Mouse (Mus musculus): ENCODE data around the gene Pcyt2.

Gene Pcyt2

GRCm38 (mm10) chr11:120597240-120598235 is 20.2 kb downstream of the Pcyt2 start:
- in situ Hi-C loops (cut with MboI; ENCODE audit: unreplicated experiment in 2 of 2), result no loop called here

DNA sequence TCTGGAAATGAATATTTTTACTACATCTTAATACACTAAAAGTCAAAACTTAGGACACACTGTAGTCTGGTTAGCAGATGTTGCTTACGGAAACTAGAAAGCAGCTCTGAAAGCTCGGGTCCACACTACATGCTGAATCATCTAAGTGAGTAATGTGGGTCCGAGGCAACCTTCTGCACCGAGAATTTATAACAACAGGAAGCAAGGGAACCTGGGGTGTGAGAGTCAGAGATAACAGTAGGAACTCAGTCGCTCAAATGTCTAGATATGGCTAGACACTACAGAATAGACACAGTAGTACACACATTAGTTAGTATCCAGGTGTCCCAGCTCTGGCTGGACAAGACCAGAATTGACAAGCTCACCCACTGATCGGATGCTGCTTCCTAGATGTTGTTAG is 29.2 kb downstream of the Pcyt2 start:
- in situ Hi-C loops (cut with MboI; ENCODE audit: unreplicated experiment in 2 of 2), result no loop called here

DNA sequence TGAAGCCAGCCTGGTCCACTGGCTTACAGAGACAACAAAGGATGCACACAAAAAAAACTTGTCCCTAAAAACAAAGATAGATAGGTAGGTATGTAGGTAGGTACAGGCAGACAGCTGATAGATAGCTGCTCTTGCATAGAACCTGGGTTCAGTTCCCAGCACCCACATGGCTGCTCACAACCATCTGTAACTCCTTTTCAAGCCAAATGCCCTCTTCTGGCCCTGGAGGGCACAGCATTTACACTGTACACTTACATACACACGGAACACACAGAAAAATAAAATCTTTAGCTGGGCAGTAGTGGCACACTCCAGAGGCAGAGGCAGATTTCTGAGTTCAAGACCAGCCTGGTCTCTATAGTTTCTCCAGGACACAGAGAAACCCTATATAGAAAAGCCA is 33.8 kb downstream of the Pcyt2 start:
- in situ Hi-C loops (cut with MboI; ENCODE audit: unreplicated experiment in 2 of 2), result loop anchor here in 1 of 2 experiments (5.0 kb wide), 1 partner anchor 33 kb away; the partner anchor contains the start of gene Pcyt2

- in situ Hi-C loops (cut with MboI; ENCODE audit: unreplicated experiment in 2 of 2), result loop anchor here in 1 of 2 experiments (5.0 kb wide), 1 partner anchor 34 kb away; the partner anchor contains the start of gene Pcyt2
Observed at GRCm38 (mm10) chr11:120582982-120583293, 34.8 kb downstream of the Pcyt2 start.

GRCm38 (mm10) chr11:120582268-120582981 is 35.3 kb downstream of the Pcyt2 start:
- in situ Hi-C loops (cut with MboI; ENCODE audit: unreplicated experiment in 2 of 2), result loop anchor here in 1 of 2 experiments (5.0 kb wide), 1 partner anchor 35 kb away; the partner anchor contains the start of gene Pcyt2

DNA sequence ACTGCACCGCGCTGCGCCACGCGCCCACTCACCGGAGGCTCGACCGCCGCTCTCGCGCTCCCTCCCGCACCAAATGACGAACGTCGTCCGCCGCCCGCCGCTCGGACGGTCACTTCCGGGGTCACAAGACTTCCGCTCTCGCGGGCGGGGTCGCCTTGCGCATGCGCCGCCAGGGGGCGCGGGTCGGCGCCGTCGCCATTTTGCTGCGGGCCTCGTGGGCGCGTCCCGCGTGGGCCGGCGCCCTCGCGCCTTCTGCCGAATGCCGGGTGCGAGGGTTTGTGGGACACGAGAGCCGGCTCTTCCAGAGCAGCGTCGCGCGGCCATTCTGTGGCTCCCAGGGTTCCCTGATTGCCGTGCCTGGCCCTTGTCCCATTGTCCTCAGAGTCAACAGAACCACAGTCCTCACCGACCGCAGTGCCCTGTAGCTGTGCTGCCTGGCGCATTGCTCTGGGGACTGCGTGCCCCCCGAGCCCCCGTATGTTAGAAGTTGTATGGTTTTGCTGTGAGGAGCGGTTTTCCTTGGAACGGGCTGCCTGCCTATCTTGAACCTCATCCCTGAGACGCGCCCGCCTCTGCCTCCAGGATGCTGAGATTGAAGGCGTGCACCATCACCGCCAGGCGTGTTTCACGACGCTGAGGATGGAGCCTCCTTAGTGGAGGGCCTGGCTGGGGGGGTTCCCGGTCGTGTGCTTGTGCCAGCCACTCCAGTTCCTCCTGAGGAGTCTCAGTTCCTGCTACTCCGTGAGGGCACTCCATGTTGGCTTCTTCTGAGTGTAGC is 36.1 kb downstream of the Pcyt2 start, which contains the start of gene Arhgdia:
Gene Arhgdia, minus strand, starts transcription at position 135 of the 778 bp plus-strand sequence.
- in situ Hi-C loops (cut with MboI; ENCODE audit: unreplicated experiment in 2 of 2), result loop anchor here in 1 of 2 experiments (5.0 kb wide), 1 partner anchor 36 kb away; the partner anchor contains the start of gene Pcyt2

DNA sequence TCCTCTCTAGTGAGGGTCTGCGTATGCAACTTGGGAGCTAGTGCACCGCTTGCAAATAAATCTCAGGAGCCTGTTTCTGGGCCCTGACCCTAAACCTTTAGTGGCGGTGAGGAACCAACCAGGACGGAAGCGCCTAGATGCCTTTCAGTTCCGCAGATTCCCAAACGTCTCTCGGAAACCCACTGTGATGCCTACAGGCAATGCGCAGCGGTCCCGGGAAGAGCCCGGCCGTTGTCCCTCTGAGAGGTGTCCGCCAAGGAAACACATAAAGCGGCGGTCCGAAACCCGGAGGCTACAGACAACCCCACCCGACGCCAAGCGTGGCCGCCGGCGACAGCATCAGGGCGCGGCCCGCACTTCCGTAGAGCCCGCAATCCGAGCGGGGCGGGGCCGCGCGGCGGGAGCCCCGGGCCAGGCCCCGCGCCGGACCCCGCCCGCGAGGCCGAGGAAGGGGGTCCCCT is 36.8 kb downstream of the Pcyt2 start:
- in situ Hi-C loops (cut with MboI; ENCODE audit: unreplicated experiment in 2 of 2), result loop anchor here in 1 of 2 experiments (5.0 kb wide), 1 partner anchor 36 kb away; the partner anchor contains the start of gene Pcyt2

DNA sequence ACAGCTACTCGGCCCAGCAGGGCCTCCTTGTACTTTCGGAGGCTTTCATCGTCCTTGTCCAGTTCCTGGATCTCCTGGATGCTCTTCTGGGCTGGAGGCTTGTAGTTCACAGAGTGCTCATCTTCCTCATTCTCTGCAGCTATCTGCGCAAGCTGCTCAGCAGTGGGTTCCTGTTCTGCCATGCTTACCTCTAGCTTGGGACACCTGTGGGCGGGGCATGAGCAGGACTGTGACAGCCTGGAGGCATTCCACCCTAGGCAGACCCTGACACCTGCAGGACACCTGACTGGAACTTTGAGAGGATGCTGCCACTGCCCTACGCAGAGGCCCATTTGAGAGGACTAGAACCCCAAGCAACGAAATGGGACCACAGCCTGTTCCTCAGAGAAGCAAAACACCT is 37.5 kb downstream of the Pcyt2 start:
- in situ Hi-C loops (cut with MboI; ENCODE audit: unreplicated experiment in 2 of 2), result loop anchor here in 1 of 2 experiments (5.0 kb wide), 1 partner anchor 37 kb away; the partner anchor contains the start of gene Pcyt2

DNA sequence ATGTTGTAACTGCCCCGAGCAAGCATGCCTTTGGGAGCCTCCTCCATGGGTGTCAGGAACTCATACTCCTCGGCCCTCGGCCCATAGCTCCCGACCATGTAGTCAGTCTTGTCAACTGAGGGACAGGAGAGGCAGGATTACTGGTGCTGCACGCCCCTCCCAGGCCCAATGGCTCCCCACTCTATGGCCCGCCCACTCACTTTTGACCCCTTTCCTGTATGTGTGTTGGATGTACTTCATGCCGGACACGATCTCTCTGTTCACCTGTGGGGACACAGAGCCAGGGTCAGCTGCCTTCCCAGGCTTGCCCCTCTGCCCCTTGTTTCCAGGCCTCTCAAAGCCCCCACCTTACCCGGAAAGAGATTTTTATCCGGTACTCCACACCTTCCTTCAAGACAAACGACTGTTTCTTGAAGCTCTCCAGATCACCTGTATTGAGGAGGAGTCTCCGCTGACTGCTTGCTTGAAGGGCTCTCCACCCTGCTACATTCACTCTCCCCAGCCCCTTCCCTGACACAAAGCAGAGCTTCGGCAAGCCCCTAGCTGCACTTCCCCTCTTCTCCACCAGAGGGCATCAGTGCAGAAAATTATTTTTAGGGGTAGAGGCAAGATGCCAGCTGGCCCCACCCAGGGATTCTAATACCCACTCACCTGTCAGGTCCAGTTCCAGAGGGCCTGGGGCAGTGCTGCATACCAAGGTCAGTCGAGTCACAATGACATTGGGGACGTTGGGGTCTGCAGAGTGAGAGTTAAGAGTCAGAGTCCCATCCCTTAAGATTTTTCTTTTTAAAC is 38.2 kb downstream of the Pcyt2 start:
- in situ Hi-C loops (cut with MboI; ENCODE audit: unreplicated experiment in 2 of 2), result loop anchor here (5.0 kb wide), 3 partner anchors 38 to 92 kb away; partner anchors contain the start of gene Pcyt2 (in 2 of the 2)

- in situ Hi-C loops (cut with MboI; ENCODE audit: unreplicated experiment in 2 of 2), result loop anchor here in 1 of 2 experiments (5.0 kb wide), 3 partner anchors 39 to 91 kb away; partner anchors contain the start of gene Pcyt2
Observed at GRCm38 (mm10) chr11:120578694-120579243, 39.0 kb downstream of the Pcyt2 start.

DNA sequence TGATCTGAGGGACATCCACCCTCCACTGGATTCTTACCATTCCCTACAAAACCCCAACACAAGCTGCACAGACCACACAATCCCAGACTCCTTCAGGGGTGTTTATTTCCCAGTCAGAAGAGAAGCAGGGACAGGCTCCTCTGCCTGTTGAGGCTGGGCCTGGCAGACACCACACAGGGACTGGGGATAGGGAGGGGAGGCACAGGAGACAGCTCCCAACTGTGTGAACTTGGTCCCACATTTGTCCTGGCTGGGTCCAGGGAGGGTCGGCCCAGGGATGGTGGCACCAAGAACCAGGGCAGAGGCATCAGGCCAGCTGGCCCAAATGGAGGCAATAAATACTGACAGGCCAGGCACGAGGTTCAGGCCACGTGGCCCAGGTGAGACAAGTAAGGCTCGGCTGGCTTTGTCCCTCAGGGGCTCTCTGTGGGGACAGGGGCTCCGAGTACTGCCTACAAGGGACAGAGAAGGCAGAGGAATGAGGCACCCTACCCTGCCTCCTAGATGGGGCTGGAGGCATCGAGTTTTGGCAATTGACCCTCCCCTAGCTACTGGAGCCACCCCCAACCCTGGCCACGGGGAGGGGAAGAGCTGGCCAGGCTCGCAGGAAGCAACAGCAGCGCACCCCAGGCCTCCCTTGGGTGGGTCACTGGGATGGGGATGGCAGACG is 39.6 kb downstream of the Pcyt2 start:
- in situ Hi-C loops (cut with MboI; ENCODE audit: unreplicated experiment in 2 of 2), result loop anchor here in 1 of 2 experiments (5.0 kb wide), 3 partner anchors 39 to 91 kb away; partner anchors contain the start of gene Pcyt2

GRCm38 (mm10) chr11:120577211-120578023 is 40.3 kb downstream of the Pcyt2 start:
- in situ Hi-C loops (cut with MboI; ENCODE audit: unreplicated experiment in 2 of 2), result loop anchor here in 1 of 2 experiments (5.0 kb wide), 3 partner anchors 40 to 90 kb away; partner anchors contain the start of gene Pcyt2

GRCm38 (mm10) chr11:120576365-120576981 is 41.3 kb downstream of the Pcyt2 start:
- in situ Hi-C loops (cut with MboI; ENCODE audit: unreplicated experiment in 2 of 2), result loop anchor here in 1 of 2 experiments (5.0 kb wide), 3 partner anchors 41 to 89 kb away; partner anchors contain the start of gene Pcyt2

- in situ Hi-C loops (cut with MboI; ENCODE audit: unreplicated experiment in 2 of 2), result loop anchor here in 1 of 2 experiments (5.0 kb wide), 3 partner anchors 41 to 89 kb away; partner anchors contain the start of gene Pcyt2
Observed at GRCm38 (mm10) chr11:120575940-120576339, 41.8 kb downstream of the Pcyt2 start.

GRCm38 (mm10) chr11:120575046-120575445 is 42.7 kb downstream of the Pcyt2 start:
- in situ Hi-C loops (cut with MboI; ENCODE audit: unreplicated experiment in 2 of 2), result loop anchor here in 1 of 2 experiments (5.0 kb wide), 3 partner anchors 42 to 88 kb away; partner anchors contain the start of gene Pcyt2

DNA sequence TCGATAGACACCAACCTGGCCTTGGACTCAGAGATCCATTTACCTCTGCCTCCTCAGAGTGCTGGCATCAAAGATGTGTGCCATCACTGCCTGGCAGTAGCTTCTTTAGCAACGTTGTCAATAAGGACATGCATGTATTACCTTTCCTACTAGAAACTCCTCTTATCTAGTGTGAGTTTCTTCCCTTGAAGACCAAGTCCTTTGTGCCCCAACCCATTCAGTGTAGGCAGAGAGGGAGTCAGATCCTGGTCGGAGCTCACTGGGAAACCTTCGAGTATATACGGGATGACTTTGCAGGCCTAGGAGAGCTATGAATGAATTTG is 43.5 kb downstream of the Pcyt2 start:
- in situ Hi-C loops (cut with MboI; ENCODE audit: unreplicated experiment in 2 of 2), result no loop called here

Measured in v-Abl transformed pro-B cells (cell line).